Mouse (Mus musculus): ENCODE results near the gene Tmem117. TPM values are rescaled to one million over a fixed set of nuclear protein-coding genes. Genes with fewer than 3 reads are reported as not detected.

Gene Tmem117
- polyA plus RNA-seq, 1 experiment from 2014 or later = 1.1 TPM

- WGBS = 68% methylated on average over 8 of the region's 8 CpGs
- peaks cover 6% of the 10 kb centered on the region for H3K4me1 ChIP-seq
- no peaks in the 10 kb centered on the region for H3K36me3 ChIP-seq
- no peak overlapping the region for H3K4me3 ChIP-seq
- H3K27ac ChIP-seq (replicated peaks) = no peak overlapping the region
- no peaks in the 10 kb centered on the region for H3K9me3 ChIP-seq (replicated peaks)
- no peaks in the 10 kb centered on the region for H3K27me3 ChIP-seq (ENCODE audit: low read depth, poor library complexity, severe bottlenecking)
- DNase-seq (ENCODE audit: low spot score) = no peak
These were observed 172.4 kb downstream of the Tmem117 start for GRCm38 (mm10) chr15:94801462-94801861.

- Histone ChIP-seq H3K9me3 (replicated peaks) (no peaks in the 10 kb centered on the region), H3K27me3 (ENCODE audit: low read depth, poor library complexity, severe bottlenecking) (no peaks in the 10 kb centered on the region), H3K4me1 (peaks cover 6% of the 10 kb centered on the region), H3K4me3 (no peak overlapping the region), H3K36me3 (no peaks in the 10 kb centered on the region), H3K27ac (replicated peaks) (no peak overlapping the region)
- DNase-seq (ENCODE audit: low spot score) = no peak
- WGBS = 88% methylated on average over 17 of the region's 17 CpGs
These were observed 173.8 kb downstream of the Tmem117 start for GRCm38 (mm10) chr15:94802820-94803219.

- no peak overlapping the region for H3K4me3 ChIP-seq
- H3K36me3 ChIP-seq = no peaks in the 10 kb centered on the region
- no peak for DNase-seq (ENCODE audit: low spot score)
- H3K27ac ChIP-seq (replicated peaks) = no peak overlapping the region
- no peaks in the 10 kb centered on the region for H3K9me3 ChIP-seq (replicated peaks)
- no peaks in the 10 kb centered on the region for H3K4me1 ChIP-seq
- 89% methylated on average over 17 of the region's 17 CpGs for WGBS
- H3K27me3 ChIP-seq (ENCODE audit: low read depth, poor library complexity, severe bottlenecking) = no peaks in the 10 kb centered on the region
These were observed 174.8 kb downstream of the Tmem117 start for GRCm38 (mm10) chr15:94803624-94804342.

GRCm38 (mm10) chr15:94806005-94806404, 177.0 kb downstream of the Tmem117 start:
- H3K27ac ChIP-seq (replicated peaks) = no peak overlapping the region
- H3K9me3 ChIP-seq (replicated peaks) = no peaks in the 10 kb centered on the region
- no peaks in the 10 kb centered on the region for H3K27me3 ChIP-seq (ENCODE audit: low read depth, poor library complexity, severe bottlenecking)
- H3K4me1 ChIP-seq = no peaks in the 10 kb centered on the region
- DNase-seq (ENCODE audit: low spot score) = no peak
- 95% methylated on average over 3 of the region's 3 CpGs for WGBS
- no peaks in the 10 kb centered on the region for H3K36me3 ChIP-seq
- H3K4me3 ChIP-seq = no peak overlapping the region

GRCm38 (mm10) chr15:94811550-94811949, 182.5 kb downstream of the Tmem117 start:
- Histone ChIP-seq H3K9me3 (replicated peaks) (peaks cover 5% of the 10 kb centered on the region; the same call in 1 of the 2 replicates), H3K36me3 (no peaks in the 10 kb centered on the region), H3K4me3 (no peak overlapping the region), H3K4me1 (no peaks in the 10 kb centered on the region; the same call in 1 of the 2 replicates), H3K27ac (replicated peaks) (no peak overlapping the region), H3K27me3 (ENCODE audit: low read depth, poor library complexity, severe bottlenecking) (no peaks in the 10 kb centered on the region)
- 81% methylated on average over 5 of the region's 5 CpGs for WGBS
- no peak for DNase-seq (ENCODE audit: low spot score)

GRCm38 (mm10) chr15:94814213-94815100, 185.4 kb downstream of the Tmem117 start:
- H3K9me3 ChIP-seq (replicated peaks) = peaks cover 5% of the 10 kb centered on the region; the same call in 1 of the 2 replicates
- 91% methylated on average over 15 of the region's 15 CpGs for WGBS
- no peaks in the 10 kb centered on the region; the same call in 1 of the 2 replicates for H3K4me1 ChIP-seq
- DNase-seq (ENCODE audit: low spot score) = no peak
- H3K4me3 ChIP-seq = no peak overlapping the region
- H3K36me3 ChIP-seq = no peaks in the 10 kb centered on the region
- H3K27me3 ChIP-seq (ENCODE audit: low read depth, poor library complexity, severe bottlenecking) = no peaks in the 10 kb centered on the region
- H3K27ac ChIP-seq (replicated peaks) = no peak overlapping the region

GRCm38 (mm10) chr15:94835634-94836033, 206.6 kb downstream of the Tmem117 start:
- DNase-seq (ENCODE audit: low spot score) = no peak
- H3K4me3 ChIP-seq = no peak overlapping the region
- no peaks in the 10 kb centered on the region for H3K36me3 ChIP-seq
- no peak overlapping the region for H3K27ac ChIP-seq (replicated peaks)
- no peaks in the 10 kb centered on the region for H3K27me3 ChIP-seq (ENCODE audit: low read depth, poor library complexity, severe bottlenecking)
- no peaks in the 10 kb centered on the region for H3K4me1 ChIP-seq
- WGBS = 85% methylated on average over 3 of the region's 3 CpGs
- no peaks in the 10 kb centered on the region for H3K9me3 ChIP-seq (replicated peaks)

- Histone ChIP-seq H3K4me3 (no peak overlapping the region), H3K27me3 (ENCODE audit: low read depth, poor library complexity, severe bottlenecking) (no peaks in the 10 kb centered on the region), H3K4me1 (no peaks in the 10 kb centered on the region), H3K27ac (replicated peaks) (no peak overlapping the region), H3K9me3 (replicated peaks) (no peaks in the 10 kb centered on the region), H3K36me3 (no peaks in the 10 kb centered on the region)
- 91% methylated on average over 4 of the region's 4 CpGs for WGBS
- DNase-seq (ENCODE audit: low spot score) = no peak
These were observed 209.6 kb downstream of the Tmem117 start for GRCm38 (mm10) chr15:94838646-94839045.

GRCm38 (mm10) chr15:94847501-94847900, 218.5 kb downstream of the Tmem117 start:
- Histone ChIP-seq H3K9me3 (replicated peaks) (no peaks in the 10 kb centered on the region; the same call in 1 of the 2 replicates), H3K36me3 (no peaks in the 10 kb centered on the region), H3K4me1 (no peaks in the 10 kb centered on the region), H3K27me3 (ENCODE audit: low read depth, poor library complexity, severe bottlenecking) (no peaks in the 10 kb centered on the region), H3K4me3 (no peak overlapping the region), H3K27ac (replicated peaks) (no peak overlapping the region)
- WGBS = 82% methylated on average over 2 of the region's 2 CpGs
- DNase-seq (ENCODE audit: low spot score) = no peak

- 94% methylated on average over 6 of the region's 6 CpGs for WGBS
- Histone ChIP-seq H3K27me3 (ENCODE audit: low read depth, poor library complexity, severe bottlenecking) (peaks cover 22% of the 10 kb centered on the region), H3K4me1 (peaks cover 21% of the 10 kb centered on the region)
These were observed 230.6 kb downstream of the Tmem117 start for GRCm38 (mm10) chr15:94859641-94860040.

GRCm38 (mm10) chr15:94861173-94861572, 232.1 kb downstream of the Tmem117 start:
- no peaks in the 10 kb centered on the region for H3K9me3 ChIP-seq (replicated peaks)
- peaks cover 13% of the 10 kb centered on the region for H3K27me3 ChIP-seq (ENCODE audit: low read depth, poor library complexity, severe bottlenecking)
- H3K4me3 ChIP-seq = no peak overlapping the region
- no peak for DNase-seq (ENCODE audit: low spot score)
- no peak overlapping the region for H3K27ac ChIP-seq (replicated peaks)
- no peaks in the 10 kb centered on the region for H3K36me3 ChIP-seq
- H3K4me1 ChIP-seq = peaks cover 21% of the 10 kb centered on the region
- WGBS = 83% methylated on average over 2 of the region's 2 CpGs

More at GRCm38 (mm10) chr15:94859641-94860040, 230.6 kb downstream of the Tmem117 start:
- DNase-seq (ENCODE audit: low spot score) = no peak
- Histone ChIP-seq H3K4me3 (no peak overlapping the region), H3K36me3 (no peaks in the 10 kb centered on the region), H3K9me3 (replicated peaks) (no peaks in the 10 kb centered on the region), H3K27ac (replicated peaks) (no peak overlapping the region)

- H3K27ac ChIP-seq (replicated peaks) = no peak overlapping the region
- no peaks in the 10 kb centered on the region for H3K36me3 ChIP-seq
- no peaks in the 10 kb centered on the region for H3K27me3 ChIP-seq (ENCODE audit: low read depth, poor library complexity, severe bottlenecking)
- peaks cover 7% of the 10 kb centered on the region for H3K4me1 ChIP-seq
- DNase-seq (ENCODE audit: low spot score) = no peak
- 30% methylated on average over 1 of the region's 1 CpGs for WGBS
- no peaks in the 10 kb centered on the region for H3K9me3 ChIP-seq (replicated peaks)
- no peak overlapping the region for H3K4me3 ChIP-seq
These were observed 235.1 kb downstream of the Tmem117 start for GRCm38 (mm10) chr15:94864134-94864533.

GRCm38 (mm10) chr15:94868372-94868771, 239.3 kb downstream of the Tmem117 start:
- H3K4me3 ChIP-seq = no peak overlapping the region
- H3K36me3 ChIP-seq = no peaks in the 10 kb centered on the region
- H3K4me1 ChIP-seq = peaks cover 7% of the 10 kb centered on the region
- WGBS = 84% methylated on average over 5 of the region's 5 CpGs
- H3K27ac ChIP-seq (replicated peaks) = no peak overlapping the region
- no peaks in the 10 kb centered on the region for H3K27me3 ChIP-seq (ENCODE audit: low read depth, poor library complexity, severe bottlenecking)
- no peaks in the 10 kb centered on the region for H3K9me3 ChIP-seq (replicated peaks)
- no peak for DNase-seq (ENCODE audit: low spot score)
